Mouse (Mus musculus): ENCODE results near the gene Gm9970. TPM values are rescaled to one million over a fixed set of nuclear protein-coding genes. Genes with fewer than 3 reads are reported as not detected.

Gene Gm9970
- polyA plus RNA-seq, 1 experiment from 2014 or later, result 0.44 TPM

DNA sequence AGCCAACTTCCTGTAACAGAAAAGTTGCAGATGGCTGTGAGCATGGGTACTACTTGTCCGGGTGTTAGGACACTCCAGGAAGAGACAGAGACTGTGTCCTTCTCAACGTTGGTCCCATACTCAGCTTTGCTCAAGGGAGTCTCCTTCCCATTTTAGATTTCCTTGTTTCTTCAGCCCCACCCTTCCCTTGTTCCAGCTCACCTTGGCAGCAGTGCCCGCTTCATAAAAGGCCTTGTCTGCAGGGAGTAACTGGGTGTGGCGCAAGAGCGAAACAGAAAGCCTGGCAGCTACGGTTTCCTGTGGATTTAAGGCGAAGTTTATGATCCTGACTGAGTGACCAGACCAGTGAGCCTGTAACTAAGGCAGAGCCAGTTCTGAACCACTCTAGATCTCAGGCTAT lies 13.4 kb upstream of the Gm9970 start:
- H3K27ac ChIP-seq, result no peak overlapping the region
- no peak overlapping the region for H3K9ac ChIP-seq
- no peaks in the 10 kb centered on the region for H3K27me3 ChIP-seq
- H3K4me1 ChIP-seq, result peaks cover 13% of the 10 kb centered on the region
- H3K9me3 ChIP-seq (replicated peaks), result no peaks in the 10 kb centered on the region
- H3K36me3 ChIP-seq (ENCODE audit: poor library complexity, severe bottlenecking), result peaks cover 90% of the 10 kb centered on the region
- no peak for ATAC-seq
- H3K4me2 ChIP-seq, result no peak overlapping the region
- H3K4me3 ChIP-seq, result no peak overlapping the region
- 88% methylated on average over 7 of the region's 7 CpGs for WGBS

DNA sequence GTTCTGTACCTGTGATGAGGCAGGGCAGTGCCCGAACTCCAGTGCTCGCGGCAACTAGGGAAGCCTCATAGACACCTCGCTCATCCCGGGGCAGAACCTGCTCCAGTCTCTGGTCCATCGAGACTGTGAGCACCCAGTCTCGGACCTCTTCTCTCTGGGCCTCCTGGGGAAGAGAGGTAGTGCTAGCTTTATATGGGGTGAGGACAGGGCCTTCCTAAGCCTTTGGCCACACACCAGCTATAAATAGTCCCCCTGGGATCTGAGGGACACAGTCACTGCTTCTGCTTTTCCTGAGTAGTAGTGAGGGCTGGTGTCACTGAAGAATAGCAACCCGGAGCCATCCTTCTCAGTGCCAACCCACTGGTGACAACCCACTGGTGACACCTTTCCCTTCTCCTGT lies 12.8 kb upstream of the Gm9970 start:
- Histone ChIP-seq H3K4me2 (no peak overlapping the region), H3K9me3 (replicated peaks) (no peaks in the 10 kb centered on the region), H3K27ac (no peak overlapping the region), H3K9ac (no peak overlapping the region), H3K4me3 (no peak overlapping the region), H3K36me3 (ENCODE audit: poor library complexity, severe bottlenecking) (peaks cover 90% of the 10 kb centered on the region), H3K27me3 (no peaks in the 10 kb centered on the region), H3K4me1 (peaks cover 13% of the 10 kb centered on the region)
- WGBS, result 95% methylated on average over 8 of the region's 8 CpGs
- ATAC-seq, result no peak

DNA sequence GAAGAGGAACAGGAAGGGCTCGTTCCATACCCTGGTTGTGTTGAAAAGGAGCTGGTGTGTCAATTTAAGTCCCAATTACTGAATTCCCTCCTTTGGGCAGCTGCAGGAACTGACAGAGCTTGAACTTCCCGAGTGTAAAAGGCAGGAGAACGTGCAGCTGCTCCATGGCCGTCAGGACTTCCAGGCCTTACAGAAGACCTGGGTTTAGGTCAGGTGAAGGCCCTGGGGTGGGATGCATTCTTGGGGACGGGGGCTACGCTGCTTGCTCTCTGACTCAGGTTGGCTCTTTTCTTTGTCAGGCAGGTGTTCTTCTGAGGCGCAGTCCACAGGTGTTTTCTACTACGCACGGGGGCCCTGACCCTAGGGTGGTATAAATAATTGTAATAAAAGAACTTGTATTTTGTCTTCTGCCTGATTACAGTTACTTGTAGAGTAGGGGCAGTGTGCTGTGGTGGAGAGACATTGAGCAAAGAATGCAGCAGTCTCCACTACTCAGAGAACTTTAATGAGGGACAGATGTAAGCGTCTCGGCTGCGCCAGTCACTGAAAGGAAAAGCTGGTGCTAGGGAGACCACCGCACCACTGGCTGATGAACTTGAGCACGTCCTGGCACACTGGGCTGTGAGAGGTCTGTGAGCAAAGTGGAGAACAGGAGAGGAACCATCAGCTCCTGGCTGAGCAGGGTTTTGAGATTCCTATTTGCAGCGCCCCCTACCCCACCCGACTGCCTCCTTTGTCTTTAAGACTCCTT lies 11.9 kb upstream of the Gm9970 start:
- Histone ChIP-seq H3K4me3 (no peak overlapping the region), H3K9ac (no peak overlapping the region), H3K27me3 (no peaks in the 10 kb centered on the region), H3K4me1 (peaks cover 13% of the 10 kb centered on the region), H3K27ac (no peak overlapping the region), H3K4me2 (no peak overlapping the region), H3K9me3 (replicated peaks) (no peaks in the 10 kb centered on the region), H3K36me3 (ENCODE audit: poor library complexity, severe bottlenecking) (peaks cover 92% of the 10 kb centered on the region)
- WGBS, result 85% methylated on average over 16 of the region's 16 CpGs
- ATAC-seq, result no peak

DNA sequence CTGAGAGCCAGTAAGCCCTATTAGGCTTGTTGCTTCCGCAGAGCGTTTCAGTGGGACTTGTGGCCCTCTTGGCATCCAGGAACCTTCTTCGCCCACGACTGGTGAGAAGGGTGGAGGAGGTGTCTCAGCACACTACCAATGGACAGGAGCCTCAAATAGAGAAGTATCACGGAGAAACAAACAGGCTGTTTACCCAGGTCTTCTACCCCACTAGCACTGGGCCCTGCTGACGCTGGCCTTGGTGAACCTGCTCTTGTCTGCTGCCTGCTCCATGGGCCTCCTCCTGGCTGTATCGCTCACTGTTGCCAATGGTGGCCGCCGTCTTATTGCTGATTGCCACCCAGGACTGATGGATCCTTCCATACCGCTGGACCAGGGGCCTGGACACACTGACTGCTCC lies 11.1 kb upstream of the Gm9970 start:
- ATAC-seq, result 0 out of 2 replicates have a peak, but pooled peaks have one; percentile 7
- no peaks in the 10 kb centered on the region for H3K27me3 ChIP-seq

DNA sequence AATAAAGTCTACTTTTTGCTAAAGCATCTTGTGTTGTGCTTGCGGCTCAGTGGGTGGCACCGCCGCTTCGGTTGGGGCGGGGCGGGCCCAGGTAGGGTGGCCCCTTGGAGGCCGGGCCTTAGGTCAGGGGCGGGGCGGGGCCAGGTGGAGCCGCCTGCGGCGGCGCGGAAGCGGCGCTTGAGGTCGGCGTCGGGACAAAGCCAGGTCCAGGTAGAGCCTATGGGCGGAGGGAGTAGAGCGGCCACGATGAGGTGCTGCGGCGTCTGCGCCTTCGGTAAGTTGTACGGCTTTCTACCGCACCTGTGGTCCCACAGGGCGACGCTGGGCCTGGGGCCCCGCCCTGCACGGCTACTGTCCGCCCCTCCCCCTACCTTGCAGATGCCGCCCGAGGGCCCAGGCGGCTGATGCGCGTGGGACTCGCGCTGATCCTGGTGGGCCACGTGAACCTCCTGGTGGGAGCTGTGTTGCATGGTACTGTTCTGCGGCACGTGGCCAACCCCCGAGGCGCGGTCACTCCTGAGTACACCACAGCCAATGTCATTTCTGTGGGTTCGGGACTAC lies 10.6 kb upstream of the Gm9970 start, which contains the start of gene Krtcap3:
Gene Krtcap3, plus strand, starts transcription at position 151 of the 561 bp plus-strand sequence.
- Histone ChIP-seq H3K9ac (peak within 1 kb of the TSS; percentile 47), H3K9me3 (replicated peaks) (no peaks in the 10 kb centered on the region), H3K4me1 (peaks cover 13% of the 10 kb centered on the region), H3K36me3 (ENCODE audit: poor library complexity, severe bottlenecking) (peaks cover 97% of the 10 kb centered on the region), H3K27ac (no peak within 1 kb of the TSS), H3K27me3 (no peaks in the 10 kb centered on the region), H3K4me2 (peak within 1 kb of the TSS; percentile 50), H3K4me3 (peak within 1 kb of the TSS; percentile 24)
- peak; percentile 63 for ATAC-seq
- 9% methylated on average over 46 of the region's 47 CpGs for WGBS

More for the DNA sequence above, 11.1 kb upstream of the Gm9970 start:
- Histone ChIP-seq H3K36me3 (ENCODE audit: poor library complexity, severe bottlenecking) (peaks cover 94% of the 10 kb centered on the region), H3K9ac (no peak overlapping the region), H3K4me3 (no peak overlapping the region), H3K27ac (no peak overlapping the region), H3K4me2 (peak overlapping the region; percentile 50; the same call in 1 of the 2 replicates), H3K4me1 (peaks cover 13% of the 10 kb centered on the region), H3K9me3 (replicated peaks) (no peaks in the 10 kb centered on the region)
- WGBS, result 41% methylated on average over 10 of the region's 10 CpGs

DNA sequence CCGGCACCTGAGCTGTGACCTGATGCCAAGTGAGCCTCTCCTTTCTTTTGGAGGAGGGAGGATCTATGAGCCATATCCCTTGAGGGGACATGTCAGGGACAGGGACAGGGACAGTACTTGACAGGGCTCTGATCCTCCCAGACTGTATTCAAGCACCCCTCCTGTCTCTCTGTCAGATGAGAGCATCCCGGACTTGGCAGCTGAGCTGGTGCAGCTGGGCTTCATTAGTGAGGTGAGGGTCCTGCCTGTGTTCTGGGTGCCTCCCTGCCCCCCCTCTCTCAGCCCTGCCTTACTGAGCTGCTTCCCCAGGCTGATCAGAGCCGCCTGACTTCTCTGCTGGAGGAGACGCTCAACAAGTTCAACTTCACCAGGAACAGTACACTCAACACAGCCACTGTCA lies 9.7 kb upstream of the Gm9970 start:
- Histone ChIP-seq H3K27ac (no peak overlapping the region), H3K9me3 (replicated peaks) (no peaks in the 10 kb centered on the region), H3K4me1 (peaks cover 13% of the 10 kb centered on the region), H3K4me3 (no peak overlapping the region), H3K36me3 (ENCODE audit: poor library complexity, severe bottlenecking) (peaks cover 98% of the 10 kb centered on the region), H3K27me3 (no peaks in the 10 kb centered on the region), H3K4me2 (no peak overlapping the region), H3K9ac (peak overlapping the region; percentile 47; the same call in 1 of the 2 replicates)
- peak; percentile 52; the same call in 1 of the 2 replicates for ATAC-seq
- 56% methylated on average over 4 of the region's 4 CpGs for WGBS

DNA sequence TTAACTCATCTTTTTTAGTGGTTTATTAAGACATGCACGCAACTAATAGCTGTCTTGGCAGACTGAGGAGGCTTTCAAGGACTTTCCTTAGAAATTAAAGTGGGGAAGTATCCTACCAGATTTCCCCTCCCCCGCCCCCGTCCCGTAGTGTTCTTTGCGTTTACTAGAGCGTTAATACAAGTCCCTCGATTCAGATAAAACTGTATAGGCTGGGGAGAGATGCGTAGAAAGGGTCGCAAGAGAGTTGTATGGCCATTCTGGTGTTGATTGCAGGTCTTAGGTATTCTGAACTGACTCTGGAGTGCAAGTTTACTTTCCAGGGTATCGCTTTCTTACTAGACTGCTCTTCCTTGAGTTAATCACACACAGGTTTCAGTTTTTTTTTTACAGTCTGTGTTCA lies 1.2 kb upstream of the Gm9970 start:
- 16% methylated on average over 10 of the region's 10 CpGs for WGBS
- Histone ChIP-seq H3K4me1 (peaks cover 16% of the 10 kb centered on the region), H3K27me3 (no peaks in the 10 kb centered on the region), H3K36me3 (ENCODE audit: poor library complexity, severe bottlenecking) (peaks cover 36% of the 10 kb centered on the region), H3K27ac (no peak overlapping the region), H3K4me2 (peak overlapping the region; percentile 89), H3K4me3 (peak overlapping the region; percentile 92), H3K9ac (peak overlapping the region; percentile 94), H3K9me3 (replicated peaks) (no peaks in the 10 kb centered on the region)
- no peak for ATAC-seq

DNA sequence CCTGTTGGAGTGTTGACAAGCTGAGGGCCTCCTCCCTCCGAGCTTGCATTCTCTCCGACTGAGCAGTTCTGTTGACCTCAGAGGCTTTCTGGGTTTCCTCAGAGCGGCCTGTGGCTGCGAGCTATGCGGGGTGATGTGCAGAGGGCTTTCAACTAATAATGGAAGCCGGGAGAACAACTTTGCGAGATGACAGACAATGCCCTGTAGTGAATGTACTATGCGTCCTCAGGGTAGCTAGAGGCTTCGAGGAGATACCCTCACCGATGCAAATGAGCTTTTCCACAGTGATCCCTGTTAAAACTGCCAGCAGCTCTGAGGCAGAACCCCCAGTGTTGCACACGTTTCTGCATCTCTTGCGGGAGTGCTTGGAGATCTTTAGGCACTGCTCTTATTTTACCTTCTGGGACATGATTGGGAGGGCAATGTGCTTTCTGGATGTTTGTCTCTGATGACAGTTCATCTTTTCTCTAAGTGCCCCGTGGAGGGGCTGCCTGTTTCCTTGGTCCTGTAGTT lies 546 bp upstream of the Gm9970 start:
- Histone ChIP-seq H3K36me3 (ENCODE audit: poor library complexity, severe bottlenecking) (peaks cover 30% of the 10 kb centered on the region), H3K9me3 (replicated peaks) (0 out of 2 replicates have a peak, but pooled peaks cover under 1% of the 10 kb centered on the region), H3K4me3 (peak overlapping the region; percentile 92), H3K4me2 (peak overlapping the region; percentile 89), H3K4me1 (peaks cover 16% of the 10 kb centered on the region), H3K9ac (peak overlapping the region; percentile 94), H3K27me3 (no peaks in the 10 kb centered on the region), H3K27ac (peak overlapping the region; percentile 95)
- no peak for ATAC-seq
- WGBS, result 0% methylated on average over 13 of the region's 13 CpGs

DNA sequence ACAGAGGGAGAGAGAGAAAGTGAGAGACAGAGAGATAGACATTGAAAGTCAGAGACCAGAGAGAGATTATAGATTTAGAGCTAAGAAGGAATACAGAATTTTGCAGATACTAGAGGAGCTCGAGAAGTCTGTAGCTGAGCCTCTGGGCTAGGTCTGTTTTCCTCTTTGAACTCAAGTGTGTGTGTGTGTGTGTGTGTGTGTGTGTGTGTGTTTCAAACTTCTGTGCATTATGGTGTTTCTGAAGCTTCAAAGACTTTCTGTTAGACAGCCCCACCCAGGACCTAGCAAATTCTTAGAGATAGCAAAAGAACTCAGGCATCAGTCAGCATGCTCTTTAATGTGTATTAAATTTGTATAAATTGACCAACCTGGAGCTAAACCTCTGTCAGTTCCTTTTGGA lies 14.4 kb downstream of the Gm9970 start:
- WGBS, result 67% methylated on average over 1 of the region's 1 CpGs
- no peaks in the 10 kb centered on the region for H3K9me3 ChIP-seq (replicated peaks)
- H3K4me3 ChIP-seq, result no peak overlapping the region
- no peak overlapping the region for H3K9ac ChIP-seq
- no peak for ATAC-seq
- no peak overlapping the region for H3K27ac ChIP-seq
- no peaks in the 10 kb centered on the region for H3K36me3 ChIP-seq (ENCODE audit: poor library complexity, severe bottlenecking)
- no peaks in the 10 kb centered on the region for H3K4me1 ChIP-seq
- no peak overlapping the region for H3K4me2 ChIP-seq
- H3K27me3 ChIP-seq, result no peaks in the 10 kb centered on the region

DNA sequence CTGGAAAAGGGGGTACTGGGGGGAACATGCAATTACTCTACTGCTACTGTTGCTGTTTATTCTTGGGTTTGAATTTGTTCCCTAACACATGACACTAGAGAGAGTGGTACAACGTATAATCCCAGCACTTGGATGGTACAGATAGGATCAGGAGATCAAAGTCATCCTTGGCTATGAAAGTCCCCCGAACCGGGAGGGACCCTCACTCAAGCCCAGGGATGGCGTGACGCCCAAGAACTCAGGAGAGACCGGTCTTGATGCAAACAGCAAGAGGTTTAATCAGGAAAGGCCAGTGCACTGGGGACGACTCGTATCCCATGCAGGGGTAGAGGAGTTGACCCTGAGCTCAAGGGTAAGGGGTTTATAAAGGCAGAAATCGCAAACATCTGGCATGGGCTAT lies 18.3 kb downstream of the Gm9970 start:
- Histone ChIP-seq H3K4me1 (peaks cover 14% of the 10 kb centered on the region), H3K27ac (no peak overlapping the region), H3K4me2 (no peak overlapping the region), H3K4me3 (no peak overlapping the region), H3K27me3 (no peaks in the 10 kb centered on the region), H3K9ac (no peak overlapping the region), H3K9me3 (replicated peaks) (no peaks in the 10 kb centered on the region), H3K36me3 (ENCODE audit: poor library complexity, severe bottlenecking) (no peaks in the 10 kb centered on the region)
- WGBS, result 96% methylated on average over 9 of the region's 9 CpGs
- ATAC-seq, result no peak

DNA sequence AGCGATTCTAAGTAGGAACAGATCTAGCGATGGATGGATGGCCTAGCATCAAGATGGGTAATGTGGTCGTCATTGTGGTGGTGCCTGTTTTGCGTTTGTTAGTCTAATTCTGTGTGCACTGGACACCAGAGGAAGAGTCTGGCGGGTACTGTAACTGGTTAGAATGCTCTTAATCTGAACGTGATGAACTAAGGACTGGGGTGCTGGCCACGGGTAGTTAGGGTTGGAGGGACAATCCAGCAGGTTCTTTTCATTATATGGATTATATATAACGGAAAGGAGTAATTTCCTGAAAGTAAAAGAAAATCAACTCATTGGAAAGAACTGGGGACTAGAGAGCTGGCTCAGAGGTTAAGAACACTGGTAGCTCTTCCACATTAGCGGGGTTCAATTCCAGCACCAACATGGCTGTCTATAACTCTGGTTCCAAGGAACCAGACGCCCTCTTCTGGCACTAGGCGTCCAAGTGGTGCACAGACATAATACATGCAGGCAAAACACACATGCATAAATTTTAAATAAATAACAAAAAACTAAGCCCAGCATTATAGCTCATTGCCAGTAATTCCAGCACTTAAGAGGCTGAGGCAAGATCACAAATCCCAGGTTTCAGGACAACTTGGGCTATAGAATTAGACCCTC lies 19.6 kb downstream of the Gm9970 start:
- peak overlapping the region; percentile 87 for H3K27ac ChIP-seq
- no peaks in the 10 kb centered on the region for H3K9me3 ChIP-seq (replicated peaks)
- no peaks in the 10 kb centered on the region for H3K27me3 ChIP-seq
- ATAC-seq, result no peak; the same call in 1 of the 2 replicates
- peak overlapping the region; percentile 92 for H3K9ac ChIP-seq
- WGBS, result 10% methylated on average over 11 of the region's 11 CpGs
- peak overlapping the region; percentile 90 for H3K4me3 ChIP-seq
- peak overlapping the region; percentile 79 for H3K4me2 ChIP-seq
- H3K36me3 ChIP-seq (ENCODE audit: poor library complexity, severe bottlenecking), result no peaks in the 10 kb centered on the region
- H3K4me1 ChIP-seq, result peaks cover 18% of the 10 kb centered on the region

Data from forebrain, embryonic 13.5 days (tissue).